Mouse (Mus musculus): ENCODE results near the gene Fetub.

Fetub gene

GRCm38 (mm10) chr16:22963293-22963692 is 45.2 kb downstream of the Fetub start:
- no peak for DNase-seq (ENCODE audit: low spot score in 2 of 2)

- no peak for DNase-seq (ENCODE audit: low spot score in 2 of 2)
Observed at GRCm38 (mm10) chr16:22967383-22968030, 49.4 kb downstream of the Fetub start.

Measured in spleen, postnatal 14 days (tissue).